Mouse (Mus musculus): ENCODE measurements at regions not wholly inside any gene's neighbourhood (a gene's known extent, or its start where the extent isn't known, plus 50 kb on each side); places are given as distances from the start of the nearest gene placed in this dataset.
"Not testable (repeated sequence)": the region's sequence is repeated elsewhere in the genome, so short reads cannot be mapped to it uniquely, and the experiment has no call there.

DNA sequence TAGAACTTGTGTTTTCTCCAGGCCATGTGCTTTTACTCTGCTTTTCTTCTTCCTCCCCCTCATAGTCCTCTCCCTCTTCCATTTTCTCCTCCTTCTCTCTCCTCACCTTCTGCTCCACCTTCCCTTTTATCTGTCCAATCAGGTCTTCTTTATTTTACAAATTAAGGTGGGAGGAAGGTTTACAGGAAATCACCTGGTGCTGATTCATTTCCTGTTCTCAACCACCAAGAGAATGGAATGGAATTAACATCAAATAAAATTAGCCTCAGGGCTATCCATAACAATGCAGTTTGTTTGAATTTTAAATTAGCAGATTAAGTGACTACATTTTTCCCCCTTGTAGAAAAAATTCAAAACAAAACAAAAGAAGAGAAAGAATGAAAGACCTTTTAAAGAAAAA, 414.3 kb upstream of the Slc39a10 start:
- DNase-seq (ENCODE audit: low read depth, low spot score) = no peak

GRCm38 (mm10) chr1:47299311-47299710, 406.7 kb upstream of the Slc39a10 start:
- peak; percentile 34 for DNase-seq (ENCODE audit: low read depth, low spot score)

DNA sequence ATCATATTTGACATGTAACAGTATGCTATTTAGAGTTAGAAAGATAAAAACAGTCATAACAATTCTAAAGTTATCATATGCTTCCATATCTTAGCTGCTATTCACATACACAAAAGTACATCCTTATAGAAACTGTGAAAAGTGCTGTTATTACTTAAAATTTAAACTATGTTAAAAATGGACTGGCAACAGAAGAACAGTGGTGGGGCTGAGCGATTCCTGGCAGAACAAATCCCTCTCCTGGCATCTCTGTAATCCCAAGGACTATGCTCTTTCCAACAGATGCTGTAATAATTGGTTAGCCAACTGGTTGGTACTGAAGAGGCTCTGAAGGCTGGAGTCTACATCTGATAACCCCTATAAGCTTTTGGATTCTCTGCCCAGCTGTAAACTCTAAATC, 393.0 kb upstream of the Slc39a10 start:
- DNase-seq (ENCODE audit: low read depth, low spot score) = no peak

GRCm38 (mm10) chr1:47278321-47279020, 385.8 kb upstream of the Slc39a10 start:
- no peak for DNase-seq (ENCODE audit: low read depth, low spot score)

- DNase-seq (ENCODE audit: low read depth, low spot score) = peak; percentile 73
Observed at GRCm38 (mm10) chr1:47277839-47278238, 385.2 kb upstream of the Slc39a10 start.

DNA sequence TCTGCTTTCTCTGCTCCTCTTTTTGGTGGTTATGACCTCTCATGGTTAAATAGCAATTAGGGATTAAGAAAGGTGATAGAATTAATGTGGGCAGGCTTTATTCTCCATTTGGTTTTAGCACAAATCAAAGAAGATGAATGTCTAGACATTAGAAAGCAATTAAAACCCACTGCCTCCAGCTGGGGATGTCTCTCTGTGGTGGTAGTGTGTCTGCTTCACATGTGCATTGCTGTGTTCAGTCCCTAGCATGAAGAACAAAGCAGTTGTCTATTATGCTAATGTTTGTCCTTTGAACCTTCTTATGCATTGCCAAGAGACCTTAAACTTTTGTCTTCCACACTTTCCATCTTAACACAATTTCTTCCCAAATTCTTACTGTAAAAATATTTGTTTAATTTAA, 379.5 kb upstream of the Slc39a10 start:
- no peak for DNase-seq (ENCODE audit: low read depth, low spot score)

DNA sequence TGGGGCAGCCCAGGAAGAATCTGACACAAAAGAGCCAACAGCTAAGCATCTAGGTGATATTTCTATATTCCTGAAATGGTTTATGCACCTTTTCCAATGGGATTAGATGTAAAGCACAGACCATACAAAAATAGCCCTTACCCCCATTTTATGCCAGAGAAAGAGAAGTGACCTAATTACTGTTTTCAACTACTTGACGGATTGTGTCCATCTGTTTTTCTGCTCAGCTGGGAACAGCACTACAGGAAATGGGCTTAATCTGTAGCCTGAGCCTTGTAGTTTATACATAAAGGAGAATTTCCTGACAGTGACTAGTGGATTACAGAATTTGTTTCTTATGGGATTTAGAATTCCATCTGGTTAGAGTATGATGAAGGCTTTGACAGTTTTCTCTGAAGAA, 371.0 kb upstream of the Slc39a10 start:
- peak; percentile 53 for DNase-seq (ENCODE audit: low read depth, low spot score)

DNA sequence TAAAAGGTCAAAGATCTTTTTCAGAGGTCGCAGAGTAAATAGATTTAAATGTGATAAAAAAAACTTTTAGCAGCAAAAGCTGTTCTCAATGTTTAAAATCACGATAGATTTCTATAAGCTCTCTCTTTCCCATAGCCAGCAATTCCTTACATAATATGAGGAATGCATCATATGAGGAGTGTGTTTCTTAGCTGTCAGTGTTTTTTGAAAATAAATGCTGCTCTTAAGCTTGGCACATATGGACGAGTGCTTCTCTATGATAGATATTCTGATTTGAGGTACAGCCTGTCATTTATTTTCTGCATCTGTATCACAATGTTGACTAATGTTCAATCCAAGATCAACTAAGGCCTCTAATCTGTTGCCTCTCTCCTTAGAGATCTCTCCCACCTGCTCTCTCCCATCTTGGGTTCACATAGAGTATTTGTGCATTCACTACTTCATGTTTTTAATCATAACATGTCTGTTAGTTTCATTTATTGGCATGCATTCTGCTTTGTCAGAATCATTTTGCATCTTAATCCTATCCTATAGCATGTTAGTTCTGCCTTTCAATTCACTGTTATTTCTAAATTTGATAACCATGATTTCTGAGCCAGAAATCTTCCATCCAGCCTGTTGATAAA, 369.0 kb upstream of the Slc39a10 start:
- no peak for DNase-seq (ENCODE audit: low read depth, low spot score)

- peak; percentile 24 for DNase-seq (ENCODE audit: low read depth, low spot score)
Observed at GRCm38 (mm10) chr1:47250706-47251105, 358.1 kb upstream of the Slc39a10 start.

DNA sequence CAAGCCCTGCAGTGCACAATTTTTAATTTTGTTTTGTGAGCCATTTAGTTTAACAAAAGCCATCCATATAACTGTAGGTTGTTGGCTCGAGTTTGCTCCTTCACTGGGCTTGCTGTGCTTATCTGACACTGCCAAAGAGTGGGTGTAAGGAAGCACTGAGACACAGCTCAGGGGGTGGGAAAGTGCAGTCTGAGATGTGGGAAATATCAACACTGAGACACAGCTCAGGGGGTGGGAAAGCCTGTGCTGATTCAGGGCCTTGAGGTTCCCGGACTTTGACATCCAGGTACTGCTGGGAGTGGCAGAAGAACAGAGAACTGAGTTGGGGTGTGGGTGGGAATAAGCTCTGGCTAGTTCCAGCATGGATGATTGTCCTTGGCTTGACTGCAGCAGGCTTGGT, 324.4 kb upstream of the Slc39a10 start:
- peak; percentile 86 for DNase-seq (ENCODE audit: low read depth, low spot score)

GRCm38 (mm10) chr1:47216419-47217002, 323.9 kb upstream of the Slc39a10 start:
- no peak for DNase-seq (ENCODE audit: low read depth, low spot score)

- no peak for DNase-seq (ENCODE audit: low read depth, low spot score)
Observed at GRCm38 (mm10) chr1:47213476-47213875, 320.8 kb upstream of the Slc39a10 start.

DNA sequence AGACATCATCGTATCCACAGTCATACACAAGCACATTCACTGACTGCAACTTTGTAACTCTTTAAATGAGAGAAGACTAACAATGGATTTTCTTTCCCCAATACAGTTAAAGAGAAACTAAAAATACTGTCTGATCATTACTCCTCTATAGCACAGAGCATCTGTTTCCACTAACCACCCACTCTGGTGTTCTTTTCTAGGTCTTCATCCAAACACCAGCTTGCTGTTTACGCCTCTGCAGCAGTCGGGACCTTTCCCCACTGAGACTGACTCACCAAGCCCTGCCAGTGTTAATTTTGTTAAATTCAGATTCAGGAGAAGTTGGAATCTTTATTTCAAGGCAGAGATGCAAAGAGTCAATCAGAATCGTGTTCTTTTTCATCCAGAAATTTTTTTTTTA, 300.3 kb upstream of the Slc39a10 start:
- peak; percentile 93 for DNase-seq (ENCODE audit: low read depth, low spot score)

DNA sequence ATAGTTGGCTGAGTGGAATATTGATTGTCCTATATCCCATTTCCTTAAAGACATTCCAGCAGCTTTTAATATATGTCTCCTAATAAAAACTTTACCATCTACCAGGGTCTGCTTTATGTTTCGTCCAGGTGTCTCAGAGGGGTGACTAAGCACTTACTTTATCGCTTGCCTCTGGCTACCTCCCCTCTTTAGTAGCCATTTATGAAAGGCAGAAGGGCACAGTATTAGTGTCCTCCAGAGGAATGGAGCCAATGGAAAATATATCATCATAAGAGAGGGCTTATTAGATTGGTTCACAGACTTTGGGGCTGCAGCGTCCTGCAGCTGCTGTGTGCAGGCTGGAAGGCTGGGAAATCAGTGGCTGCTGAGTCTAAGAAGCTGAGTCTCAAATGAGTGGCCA, 271.8 kb upstream of the Slc39a10 start:
- DNase-seq (ENCODE audit: low read depth, low spot score) = no peak

GRCm38 (mm10) chr1:47163808-47164410, 271.3 kb upstream of the Slc39a10 start:
- peak; percentile 7 for DNase-seq (ENCODE audit: low read depth, low spot score)

DNA sequence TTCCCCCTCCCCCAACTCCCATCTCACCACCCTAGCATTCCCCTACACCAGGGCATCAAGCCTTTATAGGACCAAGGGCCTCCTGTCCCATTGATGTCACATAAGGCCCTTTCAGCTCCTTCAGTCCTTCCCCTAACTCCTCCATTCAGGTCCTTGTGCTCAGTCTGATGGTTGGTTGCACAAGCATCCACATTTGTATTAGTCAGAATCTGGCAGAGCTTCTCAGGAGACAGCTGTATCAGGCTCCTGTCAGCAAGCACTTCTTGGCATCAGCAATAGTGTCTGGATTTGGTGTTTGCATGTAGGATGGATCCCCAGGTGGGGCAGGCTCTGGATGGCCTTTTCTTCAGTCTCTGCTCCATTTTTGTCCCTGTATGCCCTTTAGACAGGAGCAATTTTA, 237.4 kb upstream of the Slc39a10 start:
- peak; percentile 63 for DNase-seq (ENCODE audit: low read depth, low spot score)

GRCm38 (mm10) chr1:47119636-47120035, 227.0 kb upstream of the Slc39a10 start:
- DNase-seq (ENCODE audit: low read depth, low spot score) = peak; percentile 75

- DNase-seq (ENCODE audit: low read depth, low spot score) = not testable (repeated sequence)
Observed at GRCm38 (mm10) chr1:47116681-47117080, 224.0 kb upstream of the Slc39a10 start.

DNA sequence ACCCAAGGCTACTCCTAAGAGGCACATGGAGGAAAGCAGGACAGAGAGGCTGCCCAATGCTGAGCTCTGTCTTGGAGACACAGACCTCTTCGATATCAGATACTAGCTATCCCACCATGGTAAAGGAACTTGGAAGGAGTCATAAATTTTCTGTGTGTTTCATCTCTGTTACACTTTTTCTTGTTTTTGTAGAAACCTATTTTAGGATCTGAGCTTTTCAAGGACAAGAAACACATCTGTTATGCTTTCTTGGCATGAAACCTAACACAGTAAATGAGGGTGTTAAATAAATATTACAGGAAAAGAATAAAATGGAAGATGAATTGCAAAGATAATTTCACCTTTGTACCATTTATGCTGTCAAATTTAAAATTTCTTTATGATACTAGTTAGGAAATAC, 219.8 kb upstream of the Slc39a10 start:
- peak; percentile 55 for DNase-seq (ENCODE audit: low read depth, low spot score)

DNA sequence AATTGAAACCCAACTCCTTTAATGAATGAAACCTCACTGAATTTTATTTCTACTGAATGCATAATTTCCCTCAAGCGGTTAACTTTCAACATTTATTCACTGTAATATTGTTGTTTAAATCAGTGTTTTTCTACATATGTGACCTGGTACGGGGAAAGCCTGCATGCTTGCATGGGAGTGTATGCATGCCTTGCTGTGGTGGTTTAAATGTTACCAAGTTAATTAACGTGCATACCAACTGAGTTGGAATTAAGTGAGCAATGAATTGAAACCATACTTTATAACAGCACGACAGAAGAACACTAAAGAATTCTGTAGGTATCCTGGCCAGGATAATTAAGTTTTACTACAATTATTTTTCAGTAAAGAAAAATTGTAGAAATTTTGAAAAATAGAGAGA, 211.4 kb upstream of the Slc39a10 start:
- DNase-seq (ENCODE audit: low read depth, low spot score) = no peak

DNA sequence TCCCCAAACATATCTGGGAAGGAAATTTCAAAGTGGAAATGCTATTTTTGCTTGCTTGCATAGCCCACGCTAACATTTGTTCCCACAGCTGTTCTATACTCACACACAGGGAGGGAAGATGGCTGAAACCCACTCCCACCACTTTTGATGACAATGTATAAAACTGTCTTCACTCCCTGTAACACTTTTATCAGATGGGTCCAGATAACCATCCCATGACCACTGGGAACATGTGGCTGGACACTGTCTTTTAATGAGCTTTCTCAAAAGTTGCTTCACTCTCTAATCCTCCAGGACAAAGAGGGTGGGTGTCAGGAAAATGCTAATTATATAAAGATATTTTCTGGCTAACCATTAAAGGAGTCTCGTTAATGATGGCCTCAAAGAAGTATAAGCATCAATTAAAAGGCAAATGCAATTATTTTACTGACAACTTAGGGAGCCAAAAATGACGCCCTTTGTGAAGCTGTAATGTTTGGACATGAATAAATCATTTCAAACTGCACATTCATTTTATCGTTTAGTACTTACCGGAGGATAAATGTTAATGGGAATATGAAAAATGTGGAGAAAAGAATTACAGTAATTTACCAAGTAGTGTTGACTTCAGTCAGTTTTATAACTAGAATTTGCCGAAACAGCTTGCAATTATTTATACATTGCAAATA, 210.8 kb upstream of the Slc39a10 start:
- DNase-seq (ENCODE audit: low read depth, low spot score) = peak; percentile 89

All from brain, adult 2 months (tissue).